Mouse (Mus musculus) neutrophil, adult 5-6 weeks (primary cell): Measurements from ENCODE around the gene Fam155a. TPM values are rescaled to one million over a fixed set of nuclear protein-coding genes. Genes with fewer than 3 reads are reported as not detected.
"Not testable (repeated sequence)": the region's sequence is repeated elsewhere in the genome, so short reads cannot be mapped to it uniquely, and the experiment has no call there.

Experiments
- ATAC-seq: fragments of 151-379, 151-347 bp; 2 replicates; pipeline ENCODE4 v1.8.0; 2017; ENCODE audit warnings: mild to moderate bottlenecking, moderate TSS enrichment; ENCODE audit not compliant: insufficient number of reproducible peaks, poor library complexity, low FRiP score, severe bottlenecking; ENCODE audit errors: extremely low read depth
- total RNA-seq: library from RNA; stranded (forward); fragments of 200-1000 nt; gene quantifications from 2 replicates; pipeline ENCODE4 v1.2.3, GENCODE M21; 2017

Gene Fam155a
- total RNA-seq, 1 experiment from 2014 or later = not detected

- ATAC-seq = no peak
Observed at GRCm38 (mm10) chr8:9707433-9707832, 63.5 kb downstream of the Fam155a start.

DNA sequence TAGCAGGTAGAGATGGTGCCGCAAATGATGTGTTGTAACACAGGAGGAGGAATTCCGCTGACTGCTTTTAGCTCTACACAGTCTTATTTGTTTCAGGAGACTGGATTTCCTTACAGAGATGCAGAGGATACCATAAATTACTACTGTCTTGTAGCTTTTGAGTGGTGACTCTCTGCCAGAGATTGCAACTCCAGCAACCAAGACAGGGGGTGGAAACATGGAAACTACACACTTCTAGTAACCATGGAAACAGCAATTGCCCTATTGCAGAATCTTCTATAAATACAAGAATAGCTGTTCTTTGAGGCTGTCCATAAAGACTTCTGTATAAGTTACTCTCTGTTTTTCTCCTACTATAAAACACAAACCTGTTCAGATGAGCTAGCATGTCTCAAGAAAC, 76.2 kb downstream of the Fam155a start:
- ATAC-seq = no peak

- no peak for ATAC-seq
Observed at GRCm38 (mm10) chr8:9692370-9692769, 78.6 kb downstream of the Fam155a start.

GRCm38 (mm10) chr8:9660014-9660413, 110.9 kb downstream of the Fam155a start:
- ATAC-seq = not testable (repeated sequence)

GRCm38 (mm10) chr8:9656901-9657300, 114.1 kb downstream of the Fam155a start:
- ATAC-seq = no peak

DNA sequence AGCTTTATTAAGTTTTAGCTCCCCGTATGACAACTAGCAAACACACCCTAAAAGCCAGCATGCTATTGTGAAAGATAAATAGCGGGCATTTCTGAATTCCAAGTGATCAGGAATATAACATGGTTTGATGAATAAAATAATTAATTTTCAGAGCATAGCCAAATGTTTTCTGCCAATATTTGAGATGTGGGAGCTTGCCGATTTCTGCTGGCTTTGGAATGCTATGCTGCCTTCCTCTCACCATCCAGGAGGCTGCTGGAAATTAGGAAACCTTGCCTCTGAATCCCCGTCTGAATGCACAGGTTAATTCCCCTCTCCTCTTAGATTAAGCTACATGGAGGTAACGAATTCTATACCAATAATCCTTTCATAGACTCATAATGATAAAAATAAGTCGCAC, 116.1 kb downstream of the Fam155a start:
- ATAC-seq = no peak

DNA sequence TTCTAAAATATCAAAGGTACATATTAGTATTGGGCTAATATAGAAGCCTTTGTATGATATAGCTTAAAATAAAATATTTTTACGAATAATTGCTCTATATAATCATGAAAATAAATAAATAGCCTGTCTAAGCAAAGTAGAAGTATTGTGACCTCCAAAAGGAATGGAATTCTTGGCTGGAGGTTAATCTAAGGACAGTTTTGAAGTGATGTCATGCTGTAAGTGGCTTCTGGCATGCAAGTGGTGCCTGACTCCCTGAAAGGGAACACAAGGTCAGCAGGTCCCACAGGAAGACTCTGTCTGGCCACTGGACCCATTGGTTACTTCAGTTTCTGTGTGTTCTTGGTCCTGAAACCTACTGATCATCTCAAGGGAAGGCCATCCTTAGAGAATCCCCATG, 117.3 kb downstream of the Fam155a start:
- ATAC-seq = no peak

DNA sequence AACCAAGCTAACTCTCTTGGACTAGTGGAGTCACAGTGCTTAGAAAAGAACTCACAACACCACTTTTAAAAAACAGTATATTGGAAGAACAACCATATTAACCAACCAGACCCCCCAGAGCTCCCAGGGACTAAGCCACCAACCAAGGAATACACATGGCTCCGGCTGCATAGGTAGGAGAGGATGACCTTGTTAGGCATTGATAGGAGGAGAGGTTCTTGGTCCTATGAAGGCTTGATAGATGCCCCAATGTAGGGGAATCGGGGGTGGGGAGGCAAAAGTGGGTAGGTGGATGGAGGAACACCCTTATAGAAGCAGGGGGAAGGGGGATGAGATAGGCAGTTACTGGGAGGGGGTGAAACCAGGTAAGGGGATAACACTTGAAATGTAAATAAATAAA, 132.8 kb downstream of the Fam155a start:
- no peak for ATAC-seq

GRCm38 (mm10) chr8:9635240-9635639, 135.7 kb downstream of the Fam155a start:
- ATAC-seq = no peak

- ATAC-seq = no peak
Observed at GRCm38 (mm10) chr8:9607086-9607701, 163.8 kb downstream of the Fam155a start.

DNA sequence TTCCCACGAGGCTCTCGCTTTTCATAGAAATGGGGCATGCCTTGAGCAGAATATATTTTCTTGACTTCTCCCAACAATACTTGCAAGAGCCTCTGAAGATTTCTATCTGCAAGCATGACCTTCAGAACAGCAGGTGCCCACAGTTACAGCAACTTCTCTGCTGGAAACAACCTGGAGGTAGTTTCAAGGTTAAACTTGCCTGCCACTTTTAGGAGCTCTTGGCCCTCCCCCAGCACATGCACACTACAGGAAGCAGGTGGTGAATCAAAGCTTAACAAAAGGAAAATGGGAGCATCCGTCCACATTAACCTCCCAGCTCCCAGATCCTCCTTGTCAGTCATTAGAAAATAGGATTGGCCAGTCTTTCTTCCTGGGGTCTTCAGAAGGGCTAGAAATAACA, 175.0 kb downstream of the Fam155a start:
- ATAC-seq = no peak

DNA sequence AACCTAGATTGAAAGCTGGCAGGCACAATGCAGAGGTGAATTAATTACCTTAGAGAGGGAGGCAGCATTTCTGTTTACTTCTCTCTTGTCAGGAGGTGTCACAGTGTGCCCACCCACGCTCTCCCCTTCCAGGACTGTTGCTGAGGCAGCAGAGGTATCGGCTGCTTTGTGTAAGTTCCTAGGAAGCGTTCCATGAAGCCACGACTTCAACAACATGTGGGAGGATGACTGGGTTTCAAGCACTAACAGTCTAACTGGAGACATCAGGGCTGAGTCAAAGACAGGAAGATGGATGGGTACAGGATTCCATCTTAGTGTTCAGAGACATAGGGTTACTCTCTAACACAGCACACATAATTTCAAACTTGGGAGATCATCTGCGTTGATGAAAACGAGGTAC, 189.1 kb downstream of the Fam155a start:
- ATAC-seq = no peak

- ATAC-seq = no peak
Observed at GRCm38 (mm10) chr8:9580192-9580591, 190.8 kb downstream of the Fam155a start.

GRCm38 (mm10) chr8:9571977-9572376, 199.0 kb downstream of the Fam155a start:
- ATAC-seq = no peak

DNA sequence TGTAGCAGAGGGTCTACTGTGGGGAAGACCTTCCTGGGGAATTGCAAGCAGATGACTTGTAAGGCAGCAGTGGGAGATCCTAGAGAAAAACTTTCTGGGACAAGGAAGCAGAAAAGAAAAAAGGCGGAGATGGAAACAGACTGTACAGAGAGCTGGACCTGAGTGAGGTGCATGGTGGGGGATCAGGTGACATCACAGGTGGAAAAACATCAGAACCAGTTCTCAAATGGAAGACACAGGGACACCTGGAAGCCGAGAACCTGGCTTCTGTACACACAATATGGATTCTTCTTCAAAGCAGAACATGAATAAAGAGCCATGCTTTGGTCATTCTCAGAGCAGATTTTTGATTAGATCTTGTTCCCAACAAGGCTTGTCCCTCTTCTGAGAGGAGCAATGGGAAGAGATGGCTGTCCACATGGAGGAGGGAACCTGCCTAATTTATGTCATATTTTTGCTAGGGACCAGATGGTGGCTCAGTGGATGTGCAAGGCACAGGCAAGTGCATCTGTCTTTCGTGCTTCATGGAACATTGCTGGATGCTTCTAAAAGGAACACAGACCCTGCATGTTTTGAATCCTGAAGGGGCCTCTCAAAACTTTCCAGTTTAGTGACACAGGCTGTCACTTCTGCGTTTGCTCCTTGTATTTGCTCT, 201.3 kb downstream of the Fam155a start:
- no peak for ATAC-seq

GRCm38 (mm10) chr8:9549199-9549598, 221.8 kb downstream of the Fam155a start:
- no peak for ATAC-seq

DNA sequence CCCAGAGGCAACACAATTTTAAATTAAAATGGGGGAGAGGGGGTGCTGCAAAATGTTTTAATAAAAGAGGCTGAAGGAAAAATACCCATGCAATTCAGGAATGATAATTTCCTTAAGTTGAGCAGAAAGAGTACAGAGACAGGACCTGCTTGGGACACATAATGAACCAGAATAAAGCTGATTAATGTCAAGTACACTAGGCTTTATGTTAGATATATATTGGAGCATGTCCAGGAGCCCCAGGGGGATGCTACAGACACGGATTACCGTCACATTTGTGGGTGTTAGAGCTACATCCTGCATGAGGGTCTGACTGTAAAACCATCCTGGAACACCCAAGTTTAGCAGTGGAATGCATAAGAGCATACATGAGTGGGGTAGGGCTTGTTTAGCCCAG, 223.4 kb downstream of the Fam155a start:
- ATAC-seq = no peak

DNA sequence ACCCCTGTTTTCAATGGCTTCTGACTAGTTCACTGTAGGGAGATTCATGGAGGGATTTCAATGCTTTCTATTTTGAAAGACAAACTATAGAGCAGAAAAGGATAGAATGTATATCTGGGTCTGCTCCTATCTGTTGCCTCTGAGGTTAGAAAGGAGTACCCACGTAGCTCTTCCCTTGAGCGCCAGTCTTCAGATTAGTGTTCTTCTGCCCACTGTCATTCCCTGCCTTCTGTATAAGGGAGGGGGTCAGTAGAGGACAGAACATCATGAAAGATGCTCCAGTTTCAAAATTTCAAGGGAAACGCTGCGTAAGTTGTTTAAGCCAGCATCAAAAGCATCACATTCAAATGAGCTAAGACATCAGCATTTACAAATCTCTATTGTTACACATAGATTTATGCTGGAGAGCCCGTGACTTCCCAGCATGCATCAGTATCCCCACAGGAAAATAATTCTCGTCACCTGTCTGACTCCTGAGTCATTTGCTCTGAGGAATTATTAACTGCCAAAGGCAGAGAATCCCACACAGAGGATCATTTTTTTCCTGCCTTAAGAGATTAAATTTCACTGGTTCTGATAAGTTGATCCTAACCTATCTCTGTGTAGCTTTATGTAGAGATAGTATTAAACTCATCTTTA, 223.9 kb downstream of the Fam155a start:
- ATAC-seq = no peak

GRCm38 (mm10) chr8:9546429-9546828, 224.5 kb downstream of the Fam155a start:
- ATAC-seq = no peak

- no peak for ATAC-seq
Observed at GRCm38 (mm10) chr8:9545665-9546064, 225.3 kb downstream of the Fam155a start.
